In genomic region chr16:22163456-22163851, GRCm38 (mm10) we compare ENCODE assay signal across 8 mouse cellular contexts. TPM values are rescaled to one million over a fixed set of nuclear protein-coding genes. Genes with fewer than 3 reads are reported as not detected.
DNase-seq lines count a peak whose midpoint lies in the region; ATAC-seq and TF ChIP-seq lines count a peak whose summit lies in the region.

No protein-coding gene starts in this region.

- peak overlapping the region; percentile 91 for H3K9ac ChIP-seq in heart, embryonic 12.5 days

- WGBS in heart, embryonic 12.5 days = under 1% methylated on average over 27 of the region's 27 CpGs

- H3K9me3 ChIP-seq in megakaryocyte, embryonic 14.5 days = peaks cover 16% of the 10 kb centered on the region
- no peaks in the 10 kb centered on the region for H3K9me3 ChIP-seq in heart, embryonic 12.5 days (replicated peaks)

- TF ChIP-seq CTCF in cortical plate, adult 2 months (IDR thresholded peaks at IDR 0.05; ENCODE audit: extremely low read depth, insufficient read depth, low read length) = no peak

- H3K4me3 ChIP-seq in megakaryocyte, embryonic 14.5 days (replicated peaks) = peak overlapping the region; percentile 92
- peak overlapping the region; percentile 33 for H3K4me3 ChIP-seq in cortical plate, adult 2 months (ENCODE audit: insufficient read depth, low read length)
- peak overlapping the region; percentile 94 for H3K4me3 ChIP-seq in heart, embryonic 12.5 days

- DNase-seq in kidney, postnatal 10 days = peak; percentile 59
- peak; percentile 48 for DNase-seq in lung, postnatal 36 days
- DNase-seq in urinary bladder, postnatal 25 days (ENCODE audit: low spot score) = peak; percentile 28
- no peak for DNase-seq in right cerebral cortex, adult 2 months (ENCODE audit: low spot score in 2 of 2)

- peaks cover 29% of the 10 kb centered on the region for H3K4me1 ChIP-seq in megakaryocyte, embryonic 14.5 days
- H3K4me1 ChIP-seq in cortical plate, adult 2 months (ENCODE audit: control insufficient read depth, insufficient read depth, low read length) = no peaks in the 10 kb centered on the region
- peaks cover 11% of the 10 kb centered on the region for H3K4me1 ChIP-seq in heart, embryonic 12.5 days (replicated peaks)

- peaks cover 84% of the 10 kb centered on the region for H3K27me3 ChIP-seq in megakaryocyte, embryonic 14.5 days (replicated peaks)
- H3K27me3 ChIP-seq in heart, embryonic 12.5 days (replicated peaks) = no peaks in the 10 kb centered on the region

- ATAC-seq in megakaryocyte, adult 5-6 weeks (ENCODE audit: poor library complexity, severe bottlenecking) = no peak
- ATAC-seq in heart, embryonic 12.5 days (ENCODE audit: insufficient number of reproducible peaks, low FRiP score) = peak; percentile 43

- no peaks in the 10 kb centered on the region for H3K36me3 ChIP-seq in megakaryocyte, embryonic 14.5 days (replicated peaks; ENCODE audit: low read length)
- no peaks in the 10 kb centered on the region for H3K36me3 ChIP-seq in heart, embryonic 12.5 days

- no peak overlapping the region for H3K27ac ChIP-seq in cortical plate, adult 2 months (ENCODE audit: insufficient read depth, low read length)
- peak overlapping the region; percentile 92 for H3K27ac ChIP-seq in heart, embryonic 12.5 days (ENCODE audit: poor library complexity, severe bottlenecking)

- TF ChIP-seq POLR2A in cortical plate, adult 2 months (IDR thresholded peaks at IDR 0.05; ENCODE audit: extremely low read depth, insufficient read depth, low read length) = no peak

- peak overlapping the region; percentile 80 for H3K4me2 ChIP-seq in heart, embryonic 12.5 days

RNA-seq across cellular contexts. Expression of gene Igf2bp2, which starts 0.4 kb away (rescaled TPM):
- polyA plus RNA-seq in megakaryocyte, embryonic 14.5 days (2012; ENCODE audit: insufficient read depth, low replicate concordance) = 3.1 and 7.6 TPM in 2 replicates
- total RNA-seq in megakaryocyte, adult 5-6 weeks (2015) = 0.32 and 0.49 TPM in 2 replicates
- total RNA-seq in megakaryocyte, adult 5-6 weeks (2017) = 0.45 and 0.99 TPM in 2 replicates
- 0.79 and 0.81 TPM in 2 replicates for polyA plus RNA-seq in cortical plate, adult 2 months (2012; rRNA removed)
- polyA plus RNA-seq in heart, embryonic 12.5 days (2016; fragmentation: Nextera tagmentation; extraction: Ambion mirVana) = 85.3 and 92.7 TPM in 2 replicates

Comparison
In these comparisons a context has a peak if more than half of its experiments do, and no peak if none do; other contexts are left out.
1. H3K4me3 ChIP-seq: peak in every context shown above with its lines; median percentile 94 in heart, embryonic 12.5 days; 92 in megakaryocyte, embryonic 14.5 days; 33 in cortical plate, adult 2 months.
2. DNase-seq: peak in kidney, postnatal 10 days (single experiment), lung, postnatal 36 days (single experiment) and urinary bladder, postnatal 25 days (single experiment); none in right cerebral cortex, adult 2 months (0 of 2).
3. RNA of gene Igf2bp2, which starts 0.4 kb away (polyA plus RNA-seq): 85.3 to 92.7 TPM in heart, embryonic 12.5 days; 3.1 to 7.6 TPM in megakaryocyte, embryonic 14.5 days and 0.79 to 0.81 TPM in cortical plate, adult 2 months; every median in the first group is over 10 times any median in the second.